Mouse (Mus musculus) thymus, adult 2 months (tissue): Measurements from ENCODE around the gene Ccl3.

ENCODE experiments used
- CTCF ChIP-seq: fragments of 200-500 bp; IDR thresholded peaks from 2 replicates; pipeline ENCODE4 v1.5.1; 2012; ENCODE audit warnings: mild to moderate bottlenecking, control low read depth, low read length, moderate library complexity, borderline replicate concordance; ENCODE audit not compliant: control insufficient read depth, poor library complexity, insufficient read depth; ENCODE audit errors: extremely low read depth
- POLR2A ChIP-seq: fragments of 200-500 bp; IDR thresholded peaks from 2 replicates; pipeline ENCODE4 v1.6.1; 2012; ENCODE audit warnings: mild to moderate bottlenecking, low read length, control low read depth, moderate library complexity; ENCODE audit not compliant: control insufficient read depth, poor library complexity, insufficient read depth; ENCODE audit errors: extremely low read depth

- TF ChIP-seq POLR2A, result no peak
- no peak for TF ChIP-seq CTCF
These were observed 10.2 kb downstream of the Ccl3 start for GRCm38 (mm10) chr11:83638934-83639333.
